Mouse (Mus musculus) CD4-positive, CD25-positive, alpha-beta regulatory T cell, adult 2 months (primary cell): ENCODE data around the gene 1600002K03Rik.

ENCODE experiments used
- DNase-seq: peaks from one replicate; pipeline ENCODE4 v3.0.0-alpha.2; 2012; ENCODE audit warnings: low read depth, low spot score

The 1600002K03Rik gene

DNA sequence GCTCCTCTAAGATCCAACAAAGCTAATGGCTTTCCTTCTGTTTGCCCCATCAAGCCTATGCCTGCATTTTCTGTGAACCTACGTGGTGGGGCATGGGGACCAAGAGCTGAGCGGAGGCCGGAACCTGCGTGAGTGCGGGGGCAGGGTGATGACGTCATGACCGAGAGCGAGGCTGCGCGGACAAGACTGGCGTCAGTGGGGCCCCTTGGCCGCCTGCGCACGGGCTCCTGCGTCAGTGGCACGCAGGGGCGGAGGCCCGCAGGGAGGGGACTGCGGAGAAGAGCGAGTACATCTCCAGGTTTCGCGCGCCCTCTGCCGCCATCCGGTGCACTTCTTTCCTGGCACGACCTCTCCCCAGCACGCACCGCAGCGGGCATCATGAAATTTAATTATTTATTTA, 31.5 kb upstream of the 1600002K03Rik start:
- DNase-seq = peak; percentile 100

GRCm38 (mm10) chr10:80141786-80142529, 30.8 kb upstream of the 1600002K03Rik start:
- peak; percentile 96 for DNase-seq

DNA sequence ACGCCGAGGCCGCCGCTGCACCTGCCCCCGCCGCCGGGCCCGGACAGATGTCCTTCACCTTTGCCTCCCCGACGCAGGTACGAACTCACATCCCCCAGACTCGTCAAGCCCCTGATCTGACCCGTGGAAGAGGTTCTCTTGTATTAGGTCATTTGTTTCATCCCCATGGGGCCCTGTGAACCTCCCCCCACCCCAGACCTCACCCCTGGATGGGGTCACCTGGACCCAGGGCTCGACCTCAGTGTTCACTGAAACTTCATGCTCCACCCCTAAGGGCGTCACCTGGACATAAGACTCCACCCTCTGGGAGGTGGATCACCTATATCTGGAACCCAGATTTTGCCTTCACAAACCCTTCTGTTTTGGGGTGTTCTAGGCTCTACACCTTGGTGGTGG, 30.2 kb upstream of the 1600002K03Rik start:
- DNase-seq = no peak

DNA sequence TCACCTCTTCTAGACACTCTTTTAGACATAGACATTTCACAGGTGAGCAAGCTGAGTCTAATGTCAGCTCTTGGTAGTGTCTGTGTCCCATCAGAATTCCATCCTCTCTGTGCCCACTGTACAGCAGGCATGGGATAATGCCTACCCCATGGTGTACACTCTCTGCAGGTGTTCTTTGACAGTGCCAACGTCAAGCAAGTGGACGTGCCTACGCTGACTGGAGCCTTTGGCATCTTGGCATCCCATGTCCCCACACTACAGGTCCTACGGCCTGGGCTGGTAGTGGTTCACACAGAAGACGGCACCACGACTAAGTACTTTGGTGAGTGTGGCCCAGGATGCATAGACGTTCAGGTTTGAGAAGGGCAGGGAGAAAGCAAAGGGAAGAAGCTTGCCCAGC, 29.1 kb upstream of the 1600002K03Rik start:
- DNase-seq = no peak

GRCm38 (mm10) chr10:80144159-80144558, 28.6 kb upstream of the 1600002K03Rik start:
- no peak for DNase-seq

- peak; percentile 86 for DNase-seq
Measured at GRCm38 (mm10) chr10:80144864-80145838, 27.6 kb upstream of the 1600002K03Rik start.

- no peak for DNase-seq
Measured at GRCm38 (mm10) chr10:80145896-80146295, 26.8 kb upstream of the 1600002K03Rik start.

DNA sequence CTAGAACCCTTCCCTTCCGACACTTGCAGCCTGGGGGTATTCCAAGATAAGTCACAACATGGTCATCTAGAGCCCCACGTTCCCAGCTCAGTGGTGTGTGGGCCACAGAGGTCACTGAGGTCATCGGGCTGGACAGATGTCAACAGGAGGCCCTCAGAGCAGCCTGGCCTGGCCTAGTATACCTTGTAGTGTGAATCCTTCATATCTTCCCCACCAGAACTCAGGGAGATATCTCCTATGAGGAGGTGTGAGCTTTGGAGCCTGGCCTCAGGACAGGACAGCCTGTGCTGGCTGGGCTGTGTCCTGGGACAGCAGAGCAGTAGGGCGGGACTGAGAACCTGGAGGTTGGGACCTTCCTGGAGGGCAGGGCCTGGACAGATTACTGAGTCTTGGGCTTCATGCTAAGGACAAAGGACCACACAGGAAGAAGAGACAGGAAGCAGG, 26.2 kb upstream of the 1600002K03Rik start:
- DNase-seq = peak; percentile 16

- DNase-seq = peak; percentile 24
Measured at GRCm38 (mm10) chr10:80147146-80147718, 25.5 kb upstream of the 1600002K03Rik start.

GRCm38 (mm10) chr10:80147719-80148601, 24.8 kb upstream of the 1600002K03Rik start, which contains the start of gene Midn:
Gene Midn, plus strand, starts transcription at chr10:80148272.
- DNase-seq = peak; percentile 76

- DNase-seq = peak; percentile 96
Measured at GRCm38 (mm10) chr10:80148610-80149290, 24.0 kb upstream of the 1600002K03Rik start.

GRCm38 (mm10) chr10:80149291-80150225, 23.2 kb upstream of the 1600002K03Rik start:
- DNase-seq = peak; percentile 99

- DNase-seq = peak; percentile 75
Measured at GRCm38 (mm10) chr10:80150226-80151210, 22.2 kb upstream of the 1600002K03Rik start.

DNA sequence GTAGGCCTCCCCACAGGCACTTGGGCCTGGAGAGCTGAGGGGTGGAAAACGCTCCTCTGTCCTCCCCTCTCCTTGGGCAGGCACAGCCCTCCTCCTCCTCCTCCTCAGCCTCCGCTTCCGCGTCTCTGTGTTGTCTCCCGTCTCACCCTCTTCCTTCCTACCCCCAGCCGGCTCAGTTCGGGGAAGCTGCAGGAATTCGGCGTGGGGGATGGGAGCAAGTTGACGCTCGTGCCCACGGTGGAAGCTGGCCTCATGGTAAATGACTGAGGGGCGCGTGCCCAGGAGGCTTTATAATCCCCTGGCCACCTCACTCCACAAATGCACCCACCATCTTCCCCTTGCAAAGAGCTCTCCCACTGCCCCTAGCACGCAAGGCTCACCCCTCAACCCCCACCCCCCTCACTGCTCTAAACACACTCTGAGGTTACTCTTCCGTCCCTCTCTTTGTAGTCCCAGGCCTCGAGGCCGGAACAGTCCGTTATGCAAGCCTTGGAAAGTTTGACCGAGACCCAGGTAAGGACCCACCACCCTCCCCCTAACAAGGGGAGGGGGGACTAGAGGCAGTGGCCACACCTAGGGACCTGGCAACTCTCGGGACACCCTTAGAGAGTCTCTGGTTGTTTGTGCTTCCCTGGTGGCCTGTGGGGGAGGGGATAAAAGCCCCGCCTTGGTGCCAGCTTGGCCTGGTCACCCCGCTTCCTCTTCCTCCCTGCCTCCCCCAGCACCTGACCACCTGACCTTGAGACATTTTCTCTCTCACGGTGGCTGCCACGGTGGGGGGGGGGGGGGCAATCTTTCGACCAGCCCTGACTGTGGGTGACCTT, 21.3 kb upstream of the 1600002K03Rik start:
- peak; percentile 62 for DNase-seq

GRCm38 (mm10) chr10:80152071-80152872, 20.5 kb upstream of the 1600002K03Rik start:
- peak; percentile 73 for DNase-seq

GRCm38 (mm10) chr10:80152873-80153260, 19.9 kb upstream of the 1600002K03Rik start:
- peak; percentile 45 for DNase-seq
